Mouse (Mus musculus) cortical plate, adult 2 months (tissue): ENCODE measurements at regions not wholly inside any gene's neighbourhood (a gene's known extent, or its start where the extent isn't known, plus 50 kb on each side); places are given as distances from the start of the nearest gene placed in this dataset.

Source experiments
- CTCF ChIP-seq: fragments of 200-500 bp; IDR thresholded peaks from 2 replicates; pipeline ENCODE4 v1.5.1; 2011; ENCODE audit warnings: mild to moderate bottlenecking, control low read depth, low read length; ENCODE audit not compliant: insufficient read depth; ENCODE audit errors: extremely low read depth
- POLR2A ChIP-seq: fragments of 200-500 bp; IDR thresholded peaks from 2 replicates; pipeline ENCODE4 v1.6.1; 2011; ENCODE audit warnings: mild to moderate bottlenecking, low read length, control low read depth; ENCODE audit not compliant: insufficient read depth; ENCODE audit errors: extremely low read depth

GRCm38 (mm10) chr11:43351818-43352217, 74.2 kb downstream of the Pttg1 start:
- no peak for TF ChIP-seq CTCF
- no peak for TF ChIP-seq POLR2A
